Mouse (Mus musculus) right cerebral cortex, postnatal 36 days (tissue): Measurements from ENCODE around the gene Pkdrej.
A peak's percentile ranks its signal among the peaks of the same experiment; 100 is the strongest.
"Not testable (repeated sequence)": the region's sequence is repeated elsewhere in the genome, so short reads cannot be mapped to it uniquely, and the experiment has no call there.

Source experiments
- DNase-seq, 2 experiments: peaks; one replicate each; pipeline ENCODE4 v3.0.0; 2022; ENCODE audit warnings: low spot score in 2 of 2, mixed read lengths in 1 of 2

Pkdrej gene

DNA sequence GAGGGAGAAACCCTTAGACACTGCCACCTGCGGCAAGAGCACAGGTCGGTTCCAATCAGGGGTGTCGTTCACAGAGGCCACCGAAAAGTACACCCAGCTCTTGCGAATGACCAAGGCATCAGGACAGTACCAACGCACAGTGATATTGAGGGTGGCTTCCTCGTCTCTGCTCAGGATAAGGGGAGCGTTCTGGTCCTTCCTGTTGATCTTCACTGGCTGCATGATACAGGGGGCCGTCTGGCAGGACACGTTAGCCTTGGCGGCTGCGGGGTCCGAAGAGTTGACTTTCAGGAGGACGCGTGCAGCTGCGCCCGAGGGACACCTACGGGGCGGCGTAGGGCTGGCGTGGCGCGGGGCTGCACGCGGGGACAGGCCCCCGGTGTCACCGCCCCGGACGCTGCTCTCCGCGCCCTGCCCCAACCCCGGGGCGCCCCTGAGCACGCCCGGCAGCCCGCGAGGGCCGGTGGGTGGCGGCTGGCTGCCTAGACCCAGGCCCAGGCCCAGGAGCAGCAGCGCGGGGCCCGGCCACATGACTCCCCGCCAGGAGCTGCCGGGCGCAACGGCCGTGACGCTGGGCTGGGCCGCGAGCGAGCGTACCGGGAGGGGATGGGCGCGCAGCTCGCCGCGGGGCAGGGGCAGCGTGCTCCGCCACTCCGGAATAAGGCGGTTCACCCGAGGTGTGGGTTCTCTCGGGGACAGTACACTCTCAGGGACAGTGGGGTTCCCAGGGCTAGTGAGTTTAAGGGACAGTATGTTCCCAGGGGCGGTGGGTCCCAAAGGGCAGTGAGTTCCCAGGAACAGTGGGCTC lies at the start of gene Pkdrej:
Gene Pkdrej (minus strand): TSS at position 532 of the 808 bp plus-strand sequence.
- peak in 1 of 2 experiments; percentile 6 for DNase-seq

DNA sequence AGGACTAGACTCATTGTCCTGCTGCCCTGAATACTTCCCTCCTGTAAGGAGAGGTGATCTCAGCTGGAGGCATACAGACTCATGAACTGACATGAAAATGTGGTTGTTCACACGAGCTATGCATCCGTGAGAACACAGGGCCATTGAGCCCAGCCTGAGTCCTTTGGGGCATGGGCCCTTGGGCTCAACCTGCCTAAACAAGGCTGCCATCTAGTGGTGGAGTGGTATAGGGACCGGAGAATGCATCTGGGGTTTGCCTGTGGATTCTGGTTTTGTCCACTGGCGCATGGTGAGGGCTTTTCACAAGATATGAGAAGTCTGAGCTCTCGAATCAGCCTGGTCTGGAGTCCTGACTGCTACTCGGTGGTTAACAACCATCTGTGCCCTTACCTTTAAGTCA lies 46.2 kb upstream of the Pkdrej start:
- peak; percentile 34 to 45 for DNase-seq

DNA sequence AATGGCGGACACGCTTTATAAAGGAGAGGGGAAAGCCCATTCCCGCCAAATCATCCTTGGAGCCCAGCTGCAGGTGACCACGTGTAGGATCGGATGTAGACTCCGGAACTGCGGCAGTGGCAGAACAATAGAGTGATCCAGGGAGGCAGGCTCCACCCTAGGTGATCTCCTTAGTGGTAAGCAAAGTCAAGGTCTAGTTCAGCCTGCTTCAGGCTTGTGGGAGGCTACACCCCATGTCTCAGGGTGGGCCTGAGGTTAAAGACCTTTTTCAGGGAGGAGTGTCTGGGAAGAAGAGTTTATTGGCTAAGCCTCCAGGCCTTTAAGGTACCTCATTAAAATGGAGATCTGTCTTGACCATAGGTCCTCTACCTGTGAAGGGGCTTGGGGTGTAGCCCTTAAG lies 44.4 kb upstream of the Pkdrej start:
- DNase-seq, result not testable (repeated sequence)

DNA sequence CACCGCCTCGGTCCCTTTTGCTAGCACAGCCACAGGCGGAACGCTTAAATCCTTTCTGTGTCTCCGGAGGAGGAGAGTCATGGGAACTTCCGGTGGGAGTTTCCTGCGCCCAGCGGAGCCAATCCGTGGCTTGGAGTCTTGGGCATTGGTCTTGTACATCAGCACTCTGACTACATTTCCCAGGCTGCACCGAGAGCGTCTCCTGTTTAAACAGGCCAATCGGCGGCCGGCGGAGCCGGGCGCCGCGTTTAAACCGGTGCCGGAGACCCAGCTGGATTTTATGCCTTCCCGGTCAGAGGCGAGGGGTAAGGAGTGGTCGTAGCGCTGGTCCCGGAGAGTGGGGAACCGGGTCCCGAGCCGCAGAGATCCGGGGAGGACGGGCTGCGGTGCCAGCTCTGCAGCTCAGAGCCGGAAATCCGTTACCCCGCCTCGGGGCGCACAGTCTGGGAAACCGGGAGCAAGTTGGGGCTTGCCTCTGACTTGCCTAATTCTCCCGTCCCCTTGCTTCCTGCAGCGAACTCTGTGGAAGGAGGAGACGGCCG lies 38.0 kb upstream of the Pkdrej start, which contains the start of gene Gtse1:
Gene Gtse1 (plus strand): TSS at position 256 of the 542 bp plus-strand sequence.
- peak; percentile 94 to 97 for DNase-seq

DNA sequence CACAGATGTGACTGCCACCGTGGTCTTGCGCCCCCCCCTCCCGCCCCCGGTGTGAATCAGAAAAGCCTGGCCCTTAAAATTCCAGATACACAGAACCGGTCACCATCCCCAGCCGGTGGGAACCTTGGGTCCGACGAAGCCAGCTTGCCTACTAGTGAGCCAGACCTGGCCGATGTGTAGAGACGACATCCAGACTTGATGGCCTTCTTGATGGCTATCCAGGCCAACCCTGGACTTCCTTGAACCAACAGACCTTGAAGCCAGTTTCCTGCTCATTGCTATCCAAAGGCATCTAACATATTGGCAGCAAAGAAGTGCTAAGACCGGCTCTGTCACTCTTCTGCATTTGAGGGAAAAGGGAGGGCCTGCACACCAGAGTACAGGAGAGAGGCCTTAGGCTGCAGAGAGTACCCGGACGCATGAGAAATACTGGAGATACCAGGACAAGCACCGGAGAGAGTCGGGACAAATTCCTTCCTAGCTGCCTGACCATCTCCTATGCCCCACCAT lies 37.5 kb upstream of the Pkdrej start:
- no peak for DNase-seq

DNA sequence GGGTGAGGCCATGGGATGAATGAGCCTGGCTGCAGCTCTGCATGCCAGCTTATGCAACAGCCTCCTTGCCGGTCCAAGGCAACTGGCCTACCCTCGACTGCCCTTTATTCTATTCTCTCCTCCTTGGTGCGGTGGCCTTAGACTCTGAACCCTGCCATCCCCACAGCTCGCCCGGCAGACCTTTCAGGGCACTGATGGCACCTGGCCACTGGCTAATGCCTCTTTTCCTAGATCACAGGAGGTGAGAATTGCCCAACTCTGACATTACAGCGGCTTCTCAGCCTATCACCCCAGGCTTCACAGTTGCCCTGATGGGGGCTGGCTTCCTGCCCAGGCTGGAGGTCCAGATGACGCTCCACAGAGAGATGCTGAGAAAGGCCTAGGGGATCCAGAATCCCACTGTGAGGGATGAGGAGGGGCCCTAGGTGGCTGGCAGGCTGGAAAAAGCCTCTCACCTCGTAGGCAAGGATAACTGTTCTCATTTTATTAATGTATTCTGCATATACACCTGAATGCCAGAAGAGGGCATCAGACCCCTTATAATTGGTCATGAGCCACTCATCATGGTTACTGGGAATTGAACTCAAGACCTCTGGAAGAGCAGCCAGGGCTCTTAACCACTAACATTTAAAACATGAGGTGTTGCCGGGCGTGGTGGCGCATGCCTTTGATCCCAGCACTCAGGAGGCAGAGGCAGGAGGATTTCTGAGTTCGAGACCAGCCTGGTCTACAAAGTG lies 30.3 kb upstream of the Pkdrej start:
- DNase-seq, result no peak

DNA sequence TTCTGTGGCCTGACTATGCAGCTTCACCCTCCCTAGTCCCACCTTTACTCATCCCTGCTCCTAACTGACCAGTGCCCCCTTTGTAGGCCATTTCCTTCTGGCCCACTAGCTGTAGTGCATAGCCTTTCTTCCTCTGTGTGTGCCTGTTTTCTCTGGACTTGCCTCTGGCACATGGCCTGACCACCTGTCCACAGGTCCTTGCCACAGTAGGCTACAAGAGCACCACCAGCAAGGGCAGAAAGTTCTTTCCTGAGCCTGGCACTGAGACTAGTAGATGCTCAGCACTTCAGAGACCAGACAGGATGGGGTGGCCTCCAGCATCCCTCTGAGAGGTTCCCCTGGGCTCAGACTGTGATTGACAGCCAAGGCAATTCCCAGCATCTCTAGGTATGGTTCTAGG lies 23.5 kb upstream of the Pkdrej start:
- DNase-seq, result no peak

DNA sequence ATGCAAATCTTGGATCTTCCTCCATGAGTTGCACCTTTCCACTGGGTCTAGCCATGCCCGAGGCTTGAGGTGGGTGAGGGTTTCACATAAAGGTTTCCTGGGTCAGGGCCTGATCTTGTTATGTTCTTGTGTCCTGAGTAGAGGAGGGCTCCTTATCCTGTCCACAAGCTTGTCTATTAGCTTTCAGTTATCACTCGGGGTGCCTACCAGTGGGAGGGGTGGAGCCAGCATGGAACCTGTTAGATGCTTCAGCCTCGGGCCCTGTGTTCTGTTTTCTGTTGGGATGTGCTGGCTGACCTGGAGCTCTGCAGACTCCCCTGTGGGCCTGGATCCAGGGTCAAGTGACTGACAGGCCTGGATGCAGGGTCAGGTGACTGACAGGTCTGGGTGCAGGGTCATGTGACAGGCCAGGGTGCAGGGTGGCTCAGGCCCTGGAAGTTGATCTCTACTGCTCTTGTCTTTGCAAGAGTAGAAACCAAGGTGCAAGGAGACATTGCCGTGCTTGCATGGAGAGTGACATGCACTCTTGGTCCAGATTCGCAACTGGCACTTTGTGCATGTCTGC lies 20.3 kb upstream of the Pkdrej start:
- DNase-seq, result no peak

DNA sequence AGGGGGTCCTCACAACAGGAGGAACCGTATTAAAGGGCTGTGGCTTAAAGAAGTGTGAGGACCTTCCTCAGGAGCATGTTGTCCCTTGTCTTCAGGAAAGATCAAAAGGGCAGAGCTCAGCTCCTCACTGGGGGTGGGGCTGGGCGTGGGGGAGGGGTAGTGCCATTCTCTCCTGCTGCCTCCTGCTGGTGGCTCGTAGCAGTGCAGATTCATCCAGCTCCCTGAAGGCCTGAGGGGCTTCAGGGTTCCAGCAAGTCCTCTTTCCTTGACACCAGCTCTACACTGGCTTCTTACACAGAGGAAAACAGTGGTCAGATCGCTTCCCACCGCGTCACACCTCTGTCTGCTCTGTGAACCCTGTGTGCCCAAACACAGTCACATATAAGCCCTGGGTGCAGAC lies 19.4 kb upstream of the Pkdrej start:
- no peak for DNase-seq

DNA sequence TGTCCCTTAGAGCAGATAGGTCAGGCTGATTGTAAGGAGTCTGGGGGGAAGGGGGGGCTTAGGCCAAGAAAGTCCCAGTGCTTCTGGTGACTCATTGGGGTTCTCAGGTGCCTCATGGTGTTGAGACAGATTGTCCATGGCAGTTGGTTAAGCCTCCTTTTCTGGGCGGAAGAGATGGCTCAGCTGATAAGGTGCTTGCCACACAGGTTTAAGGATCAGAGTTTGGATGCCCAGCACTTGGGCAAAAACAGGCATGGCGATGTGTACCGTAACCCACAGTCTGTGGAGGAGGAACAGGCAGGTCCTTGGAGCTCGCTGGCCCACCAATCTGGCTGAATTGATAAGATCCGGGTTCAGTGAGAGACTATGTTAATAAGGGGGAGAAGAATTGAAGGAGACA lies 15.4 kb upstream of the Pkdrej start:
- no peak for DNase-seq

DNA sequence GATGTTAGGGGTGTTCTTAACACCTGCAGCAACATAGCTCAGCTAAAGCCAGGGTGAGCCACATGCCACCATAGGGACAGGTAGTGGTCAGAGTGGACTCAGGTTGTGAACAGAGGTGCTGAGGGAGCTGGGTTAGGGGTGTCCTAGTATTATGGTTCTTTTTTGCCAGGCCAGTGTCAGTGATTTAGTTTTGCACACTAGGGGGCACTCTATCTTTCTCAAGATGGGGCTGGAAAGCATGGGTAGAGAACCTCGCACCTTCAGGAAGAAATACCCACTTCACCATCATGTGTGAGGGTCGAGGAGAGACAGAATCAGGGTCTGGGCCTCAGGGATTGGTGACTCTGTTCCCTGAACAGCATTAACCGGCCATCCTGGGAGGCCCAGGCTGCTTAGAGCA lies 13.8 kb upstream of the Pkdrej start:
- DNase-seq, result no peak

DNA sequence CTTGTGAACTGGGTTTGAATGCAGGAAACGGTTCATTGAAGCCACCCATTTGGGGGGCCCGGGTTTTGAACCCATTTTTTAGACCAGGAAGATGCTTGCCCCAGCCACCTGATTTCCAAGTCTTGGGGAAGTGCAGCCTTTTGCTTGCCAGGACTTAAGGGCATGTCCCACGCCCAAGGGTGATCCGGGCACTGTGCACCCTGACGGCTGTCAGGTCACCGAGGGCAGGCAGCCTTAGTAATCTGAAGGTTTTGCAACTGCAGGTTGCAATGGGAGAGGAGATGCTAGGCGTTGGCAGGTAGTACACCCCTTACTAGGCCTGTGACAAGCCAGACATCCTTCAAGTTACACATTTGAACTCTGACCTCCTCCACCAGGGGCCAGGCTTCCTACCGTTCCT lies 11.1 kb upstream of the Pkdrej start:
- no peak for DNase-seq

DNA sequence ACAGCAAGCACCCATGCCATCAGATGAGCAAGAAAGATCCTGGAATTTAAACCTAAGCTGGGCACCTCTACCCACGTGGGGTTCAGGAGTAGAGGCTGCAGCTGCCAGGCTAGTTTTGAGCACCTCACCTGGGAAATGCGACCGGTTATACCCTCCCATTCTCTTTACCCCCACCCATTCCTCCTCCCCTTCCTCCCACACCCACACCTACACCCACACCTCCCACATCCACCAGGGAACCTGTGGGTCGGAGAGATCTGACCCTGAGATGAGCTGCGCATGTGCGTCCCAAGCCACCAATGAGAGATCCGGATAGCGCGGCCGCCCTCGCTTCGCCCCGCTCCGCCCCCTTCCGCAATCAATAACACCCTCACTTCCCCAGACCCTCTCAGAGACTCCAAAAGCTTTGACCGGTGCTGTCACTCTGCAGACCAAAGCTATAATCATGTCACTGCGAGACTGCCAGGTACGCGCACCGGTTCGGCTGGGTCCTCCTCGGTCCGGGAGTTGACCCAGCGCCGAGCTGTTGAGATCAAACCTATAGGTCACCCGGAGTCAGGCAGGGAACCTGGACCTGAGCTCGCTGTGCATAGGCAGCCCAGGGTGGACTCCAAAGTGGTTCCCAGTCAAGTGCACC lies 10.5 kb upstream of the Pkdrej start, which contains the start of gene Ttc38:
Gene Ttc38 (plus strand): TSS at position 353 of the 637 bp plus-strand sequence.
- DNase-seq, result peak; percentile 75 to 77

DNA sequence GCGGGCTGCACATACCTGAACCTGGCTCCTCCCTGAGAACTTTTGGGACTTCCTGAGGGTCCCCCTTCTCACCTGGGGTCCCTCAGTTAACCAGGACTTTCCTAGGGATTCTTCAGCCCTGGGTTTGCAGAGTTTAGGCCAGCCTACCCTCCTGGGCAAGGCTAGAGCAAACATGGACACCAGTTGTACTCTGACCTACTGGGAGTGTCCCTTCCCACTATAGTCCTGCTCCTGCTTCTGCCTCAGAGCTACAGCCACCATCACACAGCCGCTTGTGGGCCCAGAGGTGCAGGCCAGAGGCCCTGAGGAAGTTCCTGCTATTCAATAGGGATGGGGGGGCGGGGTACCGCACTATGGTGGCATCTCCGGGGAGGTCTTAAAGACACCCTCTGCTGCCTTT lies 7.9 kb upstream of the Pkdrej start:
- DNase-seq, result no peak

DNA sequence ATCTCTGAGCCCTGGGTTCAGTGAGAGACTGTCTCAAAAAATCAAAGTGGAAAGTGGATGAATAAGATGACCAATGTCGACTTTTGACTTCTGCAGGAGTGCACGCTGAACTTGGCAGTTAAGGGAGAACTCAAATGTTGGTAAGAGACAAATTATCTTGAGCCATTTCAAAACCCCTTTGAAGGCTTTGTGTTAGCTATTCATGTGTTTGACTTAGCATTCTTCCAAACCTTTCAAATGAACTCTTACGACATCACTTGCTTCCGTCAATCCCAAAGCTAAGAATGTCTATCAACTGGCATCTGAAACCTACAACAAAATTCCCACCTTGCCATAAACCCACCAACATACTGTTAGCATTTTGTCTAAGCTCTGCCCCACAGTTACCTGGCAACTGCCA lies 6.5 kb upstream of the Pkdrej start:
- no peak for DNase-seq

DNA sequence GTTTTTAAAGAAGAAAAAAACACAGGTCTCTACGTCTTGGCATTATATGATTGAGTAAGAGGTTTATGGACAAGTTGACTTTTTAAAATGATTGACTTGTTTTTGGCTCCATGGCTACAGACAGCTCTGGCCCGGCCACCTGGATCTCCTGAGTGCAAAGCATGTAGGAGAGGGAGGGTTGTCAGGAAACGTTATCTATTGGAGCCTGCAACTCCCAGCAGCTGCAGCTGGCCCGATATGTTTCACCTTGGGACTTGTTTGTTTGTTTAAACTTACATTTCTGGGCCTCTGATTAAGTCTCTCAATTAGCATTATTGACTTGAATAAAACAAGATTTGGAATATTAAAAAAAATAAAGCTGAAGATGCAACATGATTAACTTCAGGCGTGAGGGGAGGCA lies 5.1 kb upstream of the Pkdrej start:
- DNase-seq, result no peak

DNA sequence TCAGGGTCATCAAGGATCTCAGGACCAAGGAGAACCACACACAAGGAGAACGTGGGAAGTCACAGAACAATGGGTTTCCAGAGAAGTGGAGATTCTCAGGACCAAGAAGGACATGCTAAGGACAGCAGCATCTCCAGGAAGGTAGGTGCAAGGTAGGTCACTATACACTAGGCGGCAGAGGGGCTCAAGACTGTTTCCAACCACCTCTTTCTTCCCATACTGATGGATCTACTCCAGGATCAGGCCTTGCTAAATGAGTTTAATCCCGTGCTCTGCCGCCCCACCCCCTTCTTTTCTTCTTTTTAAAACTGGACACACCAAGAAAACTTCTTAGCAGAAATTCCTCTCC lies 451 bp upstream of the Pkdrej start:
- DNase-seq, result no peak

DNA sequence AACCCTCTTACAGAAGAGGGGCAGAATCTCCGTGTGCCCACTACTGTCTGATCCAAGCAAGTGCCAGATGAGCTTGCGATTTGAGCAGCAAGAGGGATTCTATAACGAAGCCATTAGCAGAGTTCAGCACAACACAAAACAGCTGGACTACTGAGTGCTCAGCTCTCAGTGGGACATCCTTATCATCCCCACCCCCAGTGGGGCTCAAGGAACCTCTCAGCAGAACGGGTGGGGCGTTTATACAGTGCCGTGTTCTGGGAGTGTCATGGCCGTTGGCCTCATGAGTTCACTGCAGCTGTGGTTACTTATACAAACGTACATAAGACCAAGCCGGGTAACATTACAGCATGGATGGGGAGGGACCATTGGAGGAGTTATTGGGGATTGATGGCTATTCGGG lies 8.1 kb downstream of the Pkdrej start:
- DNase-seq, result no peak

DNA sequence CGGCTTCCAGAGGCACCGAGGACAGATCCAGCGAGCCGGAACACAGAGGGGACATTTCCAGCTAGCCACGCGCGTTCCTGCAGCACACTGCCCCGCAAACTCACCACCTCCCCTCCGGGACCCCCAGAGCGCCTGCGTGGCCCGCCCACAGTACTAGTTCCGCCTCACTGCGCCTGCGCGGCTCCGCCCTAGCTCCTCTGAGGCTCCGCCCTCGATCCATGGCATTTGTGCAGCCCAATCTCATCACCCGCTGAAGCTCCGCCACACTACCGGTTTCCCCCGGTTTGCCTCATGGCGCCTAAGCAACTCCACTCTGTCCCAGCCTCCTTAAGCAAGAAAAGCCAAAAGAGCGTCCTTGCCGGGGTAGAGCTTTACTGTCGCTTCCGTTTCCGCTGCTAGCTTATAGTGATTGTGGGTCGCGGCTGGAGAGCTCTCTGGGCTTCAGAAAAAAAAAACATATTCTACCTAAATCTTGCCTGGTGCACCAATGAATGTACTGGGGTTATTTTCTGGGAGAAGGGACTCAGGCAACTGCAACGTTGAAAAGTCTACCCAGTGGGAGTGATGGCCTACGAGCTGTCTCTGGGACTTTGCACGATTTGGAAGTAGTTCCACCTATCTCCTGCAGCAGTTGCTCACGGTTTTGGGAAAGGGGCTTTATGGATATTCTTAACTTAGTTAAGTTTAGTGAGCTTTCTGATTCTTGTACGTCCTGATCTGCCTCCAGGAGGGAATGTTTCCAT lies 9.8 kb downstream of the Pkdrej start, which contains the start of gene Cdpf1:
Gene Cdpf1 (minus strand): TSS at position 163 of the 743 bp plus-strand sequence.
- DNase-seq, result peak; percentile 97 to 98

DNA sequence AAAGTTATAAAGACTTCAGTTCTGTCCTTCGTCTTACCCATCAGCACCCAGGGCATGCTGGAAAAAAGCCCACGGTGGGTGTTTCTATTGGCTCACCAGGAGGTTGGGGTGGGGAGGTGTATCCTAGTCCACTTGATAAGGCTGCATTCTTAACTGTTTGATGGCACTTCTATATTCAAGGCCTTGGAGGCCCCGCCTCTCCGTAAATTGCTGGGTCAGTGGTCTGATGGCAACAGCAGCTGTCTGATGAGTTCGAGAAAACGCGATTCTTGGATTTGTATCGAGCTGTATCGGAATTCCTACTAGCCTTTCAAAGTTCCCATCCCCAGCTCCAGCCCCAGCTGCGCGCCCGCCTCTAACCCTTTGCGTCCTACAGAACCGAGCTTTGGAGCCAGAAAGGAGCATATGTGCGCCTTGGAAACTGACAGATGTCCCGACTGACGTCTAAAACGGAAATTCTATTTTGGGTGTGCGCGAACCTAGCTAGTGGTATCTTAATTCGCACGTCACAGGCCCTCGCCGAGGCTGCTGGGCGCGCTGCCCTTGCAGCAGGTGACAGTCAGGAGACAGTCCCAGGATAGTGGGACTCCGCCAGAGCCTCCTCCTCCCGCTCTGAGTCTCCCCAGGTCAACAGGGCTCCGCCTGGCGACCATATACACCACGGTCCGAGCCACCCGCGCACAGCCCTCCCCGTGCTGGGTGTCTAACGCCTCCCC lies 10.6 kb downstream of the Pkdrej start:
- DNase-seq, result peak; percentile 76 to 82
